Mouse (Mus musculus) neural tube, embryonic 14.5 days (tissue): ENCODE results near the gene Atp11b. TPM values are rescaled to one million over a fixed set of nuclear protein-coding genes. Genes with fewer than 3 reads are reported as not detected.

ENCODE experiments used
- ATAC-seq: fragments of 200-750 bp; cut with Nextera tagmentation; 2 replicates; pipeline ENCODE4 v1.8.0; 2017; ENCODE audit warnings: low read depth, mild to moderate bottlenecking, moderate TSS enrichment, moderate library complexity
- H3K27ac ChIP-seq: fragments of 300-500 bp; sonication (generic); 2 replicates; pipeline ENCODE4 v1.5.1; 2014; ENCODE audit warnings: low read depth, mild to moderate bottlenecking, control low read depth, low read length, moderate library complexity, mixed read lengths
- H3K27me3 ChIP-seq: fragments of 300-500 bp; sonication (generic); 2 replicates; pipeline ENCODE4 v1.6.1; 2014; ENCODE audit warnings: low read length; ENCODE audit not compliant: control insufficient read depth, insufficient read depth
- H3K36me3 ChIP-seq: fragments of 300-500 bp; sonication (generic); 2 replicates; pipeline ENCODE4 v1.6.1; 2014; ENCODE audit warnings: low read length, mixed read lengths; ENCODE audit not compliant: control insufficient read depth, insufficient read depth
- H3K4me1 ChIP-seq: fragments of 300-500 bp; sonication (generic); 2 replicates; pipeline ENCODE4 v1.6.1; 2014; ENCODE audit warnings: low read length; ENCODE audit not compliant: control insufficient read depth, insufficient read depth
- H3K4me2 ChIP-seq: fragments of 300-500 bp; sonication (generic); 2 replicates; pipeline ENCODE4 v1.6.1; 2014; ENCODE audit warnings: mild to moderate bottlenecking, low read depth, low read length, control low read depth
- H3K4me3 ChIP-seq: fragments of 300-500 bp; sonication (generic); 2 replicates; pipeline ENCODE4 v1.5.1; 2014; ENCODE audit warnings: low read depth, low read length, control low read depth, mixed read lengths
- H3K9ac ChIP-seq: fragments of 300-500 bp; sonication (generic); replicated peaks from 2 replicates; pipeline ENCODE4 v1.6.1; 2014; ENCODE audit warnings: low read depth, mild to moderate bottlenecking, control low read depth, low read length, mixed read lengths
- H3K9me3 ChIP-seq: fragments of 300-500 bp; sonication (generic); 2 replicates; pipeline ENCODE4 v1.6.1; 2016; ENCODE audit warnings: low read length; ENCODE audit not compliant: control insufficient read depth
- WGBS: fragments of 180-500 bp; shearing (Covaris S2); extraction: QIAGEN DNeasy Blood & Tissue Kit; methylation state at CpG from one replicate; pipeline ENCODE4 v1.1.7; 2014; 5-methylcytosine and 5-hydroxymethylcytosine counted together
- polyA plus RNA-seq: library from polyadenylated mRNA; unstranded; fragments of >200 nt; fragmentation: Nextera tagmentation; extraction: Ambion mirVana; gene quantifications from 2 replicates; pipeline ENCODE4 v1.2.1, GENCODE M21; 2014

Atp11b gene
- polyA plus RNA-seq, 1 experiment from 2014 or later, result 60.1 TPM

DNA sequence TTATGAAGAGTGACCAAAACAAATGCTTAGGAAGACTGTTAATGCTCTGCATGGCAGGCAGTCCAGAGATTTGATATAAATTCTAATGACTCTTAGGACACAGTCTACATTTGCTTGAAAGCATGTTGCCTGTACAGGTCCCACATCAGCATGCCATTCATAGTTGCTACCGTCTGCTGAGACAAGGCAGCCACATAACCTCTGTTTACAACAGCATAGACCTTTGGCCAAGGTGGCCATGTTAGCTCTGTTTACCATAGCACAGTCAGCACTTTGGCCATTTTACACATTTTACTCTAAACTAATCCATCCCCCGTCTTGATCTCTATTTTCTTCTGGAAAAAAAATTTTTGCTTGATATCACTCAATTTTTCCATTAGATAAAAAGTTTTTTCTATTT is 135.6 kb downstream of the Atp11b start:
- no peaks in the 10 kb centered on the region for H3K4me1 ChIP-seq
- H3K9ac ChIP-seq, result no peak overlapping the region
- H3K36me3 ChIP-seq, result no peaks in the 10 kb centered on the region
- no peak overlapping the region for H3K4me2 ChIP-seq
- no peak overlapping the region for H3K4me3 ChIP-seq
- ATAC-seq, result no peak
- H3K27ac ChIP-seq, result no peak overlapping the region
- 96% methylated on average over 2 of the region's 2 CpGs for WGBS
- H3K9me3 ChIP-seq, result no peaks in the 10 kb centered on the region
- no peaks in the 10 kb centered on the region for H3K27me3 ChIP-seq

DNA sequence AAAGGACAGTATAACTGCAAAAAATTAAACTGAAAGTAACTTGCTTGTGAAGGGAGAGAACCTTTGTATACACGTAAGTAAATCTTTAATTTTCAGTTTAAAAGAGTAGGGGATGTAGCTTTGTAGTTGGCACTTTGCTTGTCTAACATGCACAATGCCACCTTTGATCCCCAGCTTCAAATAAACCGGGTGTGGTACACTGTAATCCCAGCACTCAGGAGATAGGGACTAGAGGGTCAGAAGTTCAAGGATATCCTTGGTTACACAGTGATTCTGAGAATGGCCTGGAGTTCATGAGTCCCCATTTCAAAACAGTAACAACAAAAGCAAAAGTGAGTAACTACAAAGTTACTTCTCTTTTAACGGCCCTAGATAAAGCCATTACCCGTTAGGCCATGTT is 137.2 kb downstream of the Atp11b start:
- 93% methylated on average over 4 of the region's 4 CpGs for WGBS
- Histone ChIP-seq H3K4me2 (no peak overlapping the region), H3K9ac (no peak overlapping the region), H3K9me3 (no peaks in the 10 kb centered on the region), H3K27me3 (no peaks in the 10 kb centered on the region), H3K4me3 (no peak overlapping the region), H3K27ac (no peak overlapping the region), H3K36me3 (no peaks in the 10 kb centered on the region), H3K4me1 (no peaks in the 10 kb centered on the region)
- ATAC-seq, result no peak

DNA sequence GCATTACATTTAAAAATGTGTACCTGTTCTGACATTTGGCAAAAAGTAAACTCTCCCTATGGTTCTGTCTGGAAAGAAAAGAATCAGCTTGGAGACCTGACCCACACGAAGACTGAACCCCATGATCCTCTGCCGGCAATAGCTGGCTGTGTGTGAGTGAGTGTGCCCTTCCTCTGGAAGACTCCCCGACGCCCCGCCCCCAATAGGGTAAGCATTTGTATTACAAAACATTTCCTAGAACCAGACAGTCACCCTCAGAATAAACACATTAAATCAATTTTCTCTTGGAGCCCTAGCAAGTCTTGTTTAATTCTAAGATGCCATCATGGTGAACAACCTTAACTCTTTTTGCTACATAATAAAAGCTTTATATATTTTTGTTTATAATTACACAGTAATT is 139.2 kb downstream of the Atp11b start:
- H3K4me1 ChIP-seq, result no peaks in the 10 kb centered on the region
- no peak overlapping the region for H3K9ac ChIP-seq
- no peak overlapping the region for H3K27ac ChIP-seq
- no peaks in the 10 kb centered on the region for H3K27me3 ChIP-seq
- H3K9me3 ChIP-seq, result no peaks in the 10 kb centered on the region
- peaks cover 4% of the 10 kb centered on the region; the same call in 1 of the 2 replicates for H3K36me3 ChIP-seq
- no peak overlapping the region for H3K4me3 ChIP-seq
- WGBS, result 88% methylated on average over 5 of the region's 5 CpGs
- no peak for ATAC-seq
- H3K4me2 ChIP-seq, result no peak overlapping the region

DNA sequence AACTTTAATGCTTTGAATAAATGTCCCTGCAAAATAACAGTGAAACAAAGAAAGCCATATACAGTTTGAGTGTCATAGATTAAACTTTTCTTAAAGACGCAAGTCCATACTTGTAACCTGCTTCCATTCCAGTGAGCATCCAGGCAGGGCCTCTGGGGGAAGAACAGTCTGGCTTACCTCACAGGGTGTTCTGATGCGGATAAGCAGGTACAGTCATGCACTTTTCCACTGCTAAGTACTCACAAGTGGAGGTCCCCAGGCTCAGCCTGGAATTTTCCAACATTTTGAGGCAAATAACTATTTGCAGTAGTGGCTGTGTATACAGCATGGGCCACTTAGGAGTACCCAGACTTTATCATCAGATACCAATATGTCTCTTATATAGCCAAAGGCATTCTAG is 144.0 kb downstream of the Atp11b start:
- Histone ChIP-seq H3K27me3 (no peaks in the 10 kb centered on the region), H3K27ac (no peak overlapping the region), H3K4me1 (no peaks in the 10 kb centered on the region), H3K4me2 (no peak overlapping the region), H3K36me3 (peaks cover 4% of the 10 kb centered on the region; the same call in 1 of the 2 replicates), H3K4me3 (no peak overlapping the region), H3K9me3 (no peaks in the 10 kb centered on the region), H3K9ac (no peak overlapping the region)
- 98% methylated on average over 2 of the region's 2 CpGs for WGBS
- ATAC-seq, result no peak

DNA sequence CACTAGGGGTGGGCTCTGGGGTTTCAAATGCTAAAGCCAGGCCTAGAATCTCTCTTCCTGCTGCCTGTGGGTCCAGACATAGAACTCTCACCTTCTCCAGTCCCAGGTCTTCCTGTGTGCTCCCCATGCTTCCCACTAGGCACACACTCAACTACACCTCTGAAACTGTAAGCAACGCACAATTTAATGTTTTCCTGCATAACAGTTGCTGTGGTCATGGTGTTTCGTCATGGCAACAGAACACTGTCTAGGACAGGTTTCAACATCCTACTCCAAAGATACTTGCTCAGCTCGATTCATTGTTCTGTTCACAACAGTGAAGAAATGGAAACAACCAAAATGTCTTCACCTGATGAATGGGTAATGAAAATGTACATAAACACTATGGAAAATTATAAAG is 145.2 kb downstream of the Atp11b start:
- no peak overlapping the region for H3K4me2 ChIP-seq
- no peaks in the 10 kb centered on the region for H3K4me1 ChIP-seq
- H3K4me3 ChIP-seq, result no peak overlapping the region
- ATAC-seq, result no peak
- no peak overlapping the region for H3K9ac ChIP-seq
- WGBS, result 100% methylated on average over 3 of the region's 3 CpGs
- H3K9me3 ChIP-seq, result no peaks in the 10 kb centered on the region
- no peak overlapping the region for H3K27ac ChIP-seq
- peaks cover 4% of the 10 kb centered on the region; the same call in 1 of the 2 replicates for H3K36me3 ChIP-seq
- H3K27me3 ChIP-seq, result no peaks in the 10 kb centered on the region

DNA sequence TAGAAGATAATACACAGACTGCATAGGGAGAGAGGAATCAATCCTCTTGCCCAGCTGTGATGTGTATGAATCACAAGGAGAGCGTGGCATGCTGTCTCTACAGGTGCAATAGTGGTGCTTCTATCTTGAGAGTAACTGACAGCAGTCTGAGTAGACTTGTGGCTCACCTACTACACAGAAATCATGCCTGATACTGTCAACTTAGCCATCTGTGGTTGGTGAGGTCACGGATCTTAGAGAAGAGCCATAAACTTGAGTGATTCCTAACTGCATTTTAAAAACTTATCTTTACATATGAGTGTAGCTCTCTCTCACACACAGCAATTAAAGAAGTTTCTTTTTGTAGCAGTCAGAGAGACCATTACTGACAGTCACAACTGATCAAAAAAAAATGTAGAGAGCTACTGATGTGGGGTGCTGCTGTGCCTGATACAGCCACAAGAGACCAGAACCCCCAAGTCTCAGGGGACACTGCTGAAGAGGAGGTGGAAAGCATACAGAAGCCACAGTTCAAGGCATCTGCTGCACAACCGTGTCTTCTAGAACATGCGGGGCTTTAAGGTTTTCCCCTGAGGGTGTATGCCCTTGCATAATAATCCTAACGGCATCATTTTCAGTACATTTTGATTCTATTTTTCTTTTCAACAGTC is 146.8 kb downstream of the Atp11b start:
- no peak overlapping the region for H3K9ac ChIP-seq
- WGBS, result 87% methylated on average over 5 of the region's 5 CpGs
- H3K27ac ChIP-seq, result no peak overlapping the region
- no peaks in the 10 kb centered on the region for H3K9me3 ChIP-seq
- no peaks in the 10 kb centered on the region for H3K27me3 ChIP-seq
- no peaks in the 10 kb centered on the region for H3K4me1 ChIP-seq
- peaks cover 4% of the 10 kb centered on the region; the same call in 1 of the 2 replicates for H3K36me3 ChIP-seq
- no peak overlapping the region for H3K4me3 ChIP-seq
- no peak overlapping the region for H3K4me2 ChIP-seq
- no peak; the same call in 1 of the 2 replicates for ATAC-seq

Other genes starting within 250 kb of the Atp11b start
- gene Dcun1d1, start 183.3 kb downstream of the Atp11b start, polyA plus RNA-seq, result 90.8 and 106 TPM in 2 replicates
- gene Mccc1, start 246.6 kb downstream of the Atp11b start, polyA plus RNA-seq, result 32.1 and 33.7 TPM in 2 replicates